In genomic region chr16:62648326-62648725, GRCm38 (mm10) we compare ENCODE assay signal across 26 mouse cellular contexts.
DNase-seq lines count a peak whose midpoint lies in the region; ATAC-seq and TF ChIP-seq lines count a peak whose summit lies in the region.
"Had no signal": no experiment of that assay in that cellular context is flagged by ENCODE, and none has a peak within 500 bp of the region (broad histone marks: within the 10 kb centered on the region; RNA-seq: fewer than 3 reads in every experiment).

No protein-coding gene starts in this region.

- no peak overlapping the region for H3K9ac ChIP-seq in hindbrain, embryonic 12.5 days
- H3K9ac ChIP-seq in hindbrain, embryonic 14.5 days, result no peak overlapping the region
- H3K9ac ChIP-seq in midbrain, embryonic 11.5 days (ENCODE audit: low read length), result no peak overlapping the region
- no peak overlapping the region for H3K9ac ChIP-seq in midbrain, embryonic 13.5 days (replicated peaks)
- H3K9ac ChIP-seq in midbrain, embryonic 16.5 days (ENCODE audit: low read depth, low read length), result no peak overlapping the region
- H3K9ac ChIP-seq: forebrain, embryonic 13.5 days; heart, embryonic 13.5 days had no signal

- WGBS in hindbrain, embryonic 12.5 days, result 45% methylated on average over 8 of the region's 8 CpGs
- 39% methylated on average over 8 of the region's 8 CpGs for WGBS in hindbrain, embryonic 14.5 days
- 49% methylated on average over 8 of the region's 8 CpGs for WGBS in midbrain, embryonic 11.5 days
- 35% methylated on average over 8 of the region's 8 CpGs for WGBS in midbrain, embryonic 13.5 days
- WGBS in midbrain, embryonic 16.5 days, result 30% methylated on average over 8 of the region's 8 CpGs

- H3K4me3 ChIP-seq in hindbrain, embryonic 12.5 days, result no peak overlapping the region
- no peak overlapping the region for H3K4me3 ChIP-seq in hindbrain, embryonic 14.5 days (replicated peaks; ENCODE audit: low read length)
- no peak overlapping the region for H3K4me3 ChIP-seq in midbrain, embryonic 11.5 days (ENCODE audit: low read depth, low read length)
- no peak overlapping the region for H3K4me3 ChIP-seq in midbrain, embryonic 13.5 days (replicated peaks)
- no peak overlapping the region for H3K4me3 ChIP-seq in midbrain, embryonic 16.5 days (ENCODE audit: low read depth, low read length)
- H3K4me3 ChIP-seq: forebrain, embryonic 10.5 days; forebrain, embryonic 13.5 days; heart, adult 2 months; heart, embryonic 10.5 days; heart, embryonic 13.5 days had no signal

- TF ChIP-seq POLR2A in brain, embryonic 14.5 days (IDR thresholded peaks at IDR 0.05; ENCODE audit: borderline replicate concordance, extremely low read depth, insufficient read depth, insufficient read length, poor library complexity, severe bottlenecking), result no peak

- peak; percentile 73; the same call in 1 of the 2 replicates for ATAC-seq in hindbrain, embryonic 12.5 days (ENCODE audit: low FRiP score)
- ATAC-seq in hindbrain, embryonic 14.5 days (ENCODE audit: low FRiP score), result no peak
- peak; percentile 71 for ATAC-seq in midbrain, embryonic 11.5 days (ENCODE audit: low FRiP score)
- no peak for ATAC-seq in midbrain, embryonic 13.5 days
- ATAC-seq in midbrain, embryonic 16.5 days, result 0 out of 2 replicates have a peak, but pooled peaks have one; percentile 45
- ATAC-seq: forebrain, embryonic 13.5 days; forebrain, embryonic 16.5 days; Patski had no signal

- peaks cover 5% of the 10 kb centered on the region; the same call in 1 of the 2 replicates for H3K27me3 ChIP-seq in hindbrain, embryonic 12.5 days
- H3K27me3 ChIP-seq in hindbrain, embryonic 14.5 days (ENCODE audit: control insufficient read depth, insufficient read depth, low read length), result no peaks in the 10 kb centered on the region
- H3K27me3 ChIP-seq in midbrain, embryonic 11.5 days (ENCODE audit: control insufficient read depth, insufficient read depth, low read length), result no peaks in the 10 kb centered on the region
- 0 out of 2 replicates have a peak, but pooled peaks cover 4% of the 10 kb centered on the region for H3K27me3 ChIP-seq in midbrain, embryonic 13.5 days
- no peaks in the 10 kb centered on the region for H3K27me3 ChIP-seq in midbrain, embryonic 16.5 days (ENCODE audit: control insufficient read depth, insufficient read depth, low read depth, low read length)
- H3K27me3 ChIP-seq: CH12.LX; forebrain, embryonic 13.5 days; heart, embryonic 13.5 days had no signal

- no peak overlapping the region for H3K27ac ChIP-seq in hindbrain, embryonic 12.5 days
- no peak overlapping the region for H3K27ac ChIP-seq in hindbrain, embryonic 14.5 days
- no peak overlapping the region for H3K27ac ChIP-seq in midbrain, embryonic 11.5 days (ENCODE audit: low read depth, low read length)
- H3K27ac ChIP-seq in midbrain, embryonic 13.5 days, result no peak overlapping the region
- H3K27ac ChIP-seq in midbrain, embryonic 16.5 days (ENCODE audit: low read length), result no peak overlapping the region
- H3K27ac ChIP-seq: forebrain, embryonic 10.5 days; forebrain, embryonic 13.5 days; heart, adult 2 months; heart, embryonic 10.5 days; heart, embryonic 13.5 days had no signal

- no peak for DNase-seq in hindbrain, embryonic 14.5 days (ENCODE audit: low spot score)
- DNase-seq in midbrain, embryonic 11.5 days (ENCODE audit: low spot score, missing footprints), result no peak
- DNase-seq in brain, embryonic 14.5 days (ENCODE audit: low read depth), result peak; percentile 44
- no peak for DNase-seq in embryo, embryonic 10.5 days (ENCODE audit: low spot score)
- DNase-seq: adrenal gland, adult 2 months; adrenal gland, postnatal 14 days; B cell, adult 2 months; cerebellum, adult 11-12 months; cerebellum, adult 8-10 months; cerebellum, postnatal 36 days; gastrocnemius, postnatal 10 days; gastrocnemius, postnatal 36 days; heart, adult 2 months; heart, postnatal 14 days; heart, postnatal 4 days had no signal

- no peaks in the 10 kb centered on the region for H3K9me3 ChIP-seq in hindbrain, embryonic 12.5 days (replicated peaks)
- no peaks in the 10 kb centered on the region for H3K9me3 ChIP-seq in hindbrain, embryonic 14.5 days (ENCODE audit: control insufficient read depth, low read length)
- H3K9me3 ChIP-seq in midbrain, embryonic 11.5 days (ENCODE audit: control insufficient read depth, low read length), result no peaks in the 10 kb centered on the region
- H3K9me3 ChIP-seq in midbrain, embryonic 13.5 days, result no peaks in the 10 kb centered on the region
- H3K9me3 ChIP-seq in midbrain, embryonic 16.5 days (replicated peaks; ENCODE audit: control insufficient read depth, low read length, poor library complexity, severe bottlenecking), result no peaks in the 10 kb centered on the region
- H3K9me3 ChIP-seq: forebrain, embryonic 10.5 days; forebrain, embryonic 13.5 days; G1E; heart, embryonic 10.5 days; heart, embryonic 13.5 days had no signal

- no peak overlapping the region for H3K4me2 ChIP-seq in hindbrain, embryonic 12.5 days (replicated peaks)
- H3K4me2 ChIP-seq in hindbrain, embryonic 14.5 days (replicated peaks), result no peak overlapping the region
- no peak overlapping the region for H3K4me2 ChIP-seq in midbrain, embryonic 11.5 days
- no peak overlapping the region for H3K4me2 ChIP-seq in midbrain, embryonic 13.5 days (replicated peaks)
- H3K4me2 ChIP-seq in midbrain, embryonic 16.5 days (ENCODE audit: low read length), result no peak overlapping the region
- H3K4me2 ChIP-seq: forebrain, embryonic 13.5 days; heart, embryonic 13.5 days had no signal

- no peaks in the 10 kb centered on the region for H3K36me3 ChIP-seq in hindbrain, embryonic 12.5 days
- no peaks in the 10 kb centered on the region for H3K36me3 ChIP-seq in hindbrain, embryonic 14.5 days (replicated peaks; ENCODE audit: control insufficient read depth, insufficient read depth)
- no peaks in the 10 kb centered on the region for H3K36me3 ChIP-seq in midbrain, embryonic 11.5 days (ENCODE audit: control insufficient read depth, insufficient read depth, low read length)
- no peaks in the 10 kb centered on the region for H3K36me3 ChIP-seq in midbrain, embryonic 13.5 days
- H3K36me3 ChIP-seq in midbrain, embryonic 16.5 days (ENCODE audit: control insufficient read depth, insufficient read depth, low read length), result no peaks in the 10 kb centered on the region
- H3K36me3 ChIP-seq: forebrain, embryonic 10.5 days; G1E; heart, embryonic 10.5 days; heart, embryonic 13.5 days had no signal

- TF ChIP-seq CTCF in brain, embryonic 14.5 days (IDR thresholded peaks at IDR 0.05; ENCODE audit: borderline replicate concordance, extremely low read depth, insufficient read depth, insufficient read length), result no peak

- no peaks in the 10 kb centered on the region for H3K4me1 ChIP-seq in hindbrain, embryonic 12.5 days
- H3K4me1 ChIP-seq in hindbrain, embryonic 14.5 days (replicated peaks; ENCODE audit: control insufficient read depth, insufficient read depth, low read length), result no peaks in the 10 kb centered on the region
- H3K4me1 ChIP-seq in midbrain, embryonic 11.5 days (ENCODE audit: control insufficient read depth, insufficient read depth, low read length), result no peaks in the 10 kb centered on the region
- no peaks in the 10 kb centered on the region for H3K4me1 ChIP-seq in midbrain, embryonic 13.5 days (replicated peaks)
- no peaks in the 10 kb centered on the region for H3K4me1 ChIP-seq in midbrain, embryonic 16.5 days (ENCODE audit: control insufficient read depth, insufficient read depth, low read length)
- H3K4me1 ChIP-seq: forebrain, embryonic 10.5 days; forebrain, embryonic 13.5 days; heart, embryonic 10.5 days; heart, embryonic 13.5 days had no signal

Comparison
In these comparisons a context has a peak if more than half of its experiments do, and no peak if none do; other contexts are left out.
1. ATAC-seq: peak in hindbrain, embryonic 12.5 days (single experiment), midbrain, embryonic 11.5 days (single experiment) and midbrain, embryonic 16.5 days (single experiment); none in hindbrain, embryonic 14.5 days (single experiment) and midbrain, embryonic 13.5 days (single experiment).